Mouse (Mus musculus) natural killer cell, adult 2 months (primary cell): ENCODE data around the gene Actb.

Experiments
- DNase-seq, 2 experiments: peaks; one replicate each; pipeline ENCODE4 v3.0.0; 2022; ENCODE audit warnings: low spot score in 2 of 2

Actb gene

GRCm38 (mm10) chr5:142879318-142880175 lies 27.0 kb downstream of the Actb start:
- DNase-seq = peak; percentile 67 to 80

GRCm38 (mm10) chr5:142878570-142878969 lies 28.0 kb downstream of the Actb start:
- DNase-seq = no peak

- DNase-seq = peak; percentile 71 to 85
Measured at GRCm38 (mm10) chr5:142877337-142878280, 28.9 kb downstream of the Actb start.

GRCm38 (mm10) chr5:142876896-142877295 lies 29.7 kb downstream of the Actb start:
- DNase-seq = no peak

GRCm38 (mm10) chr5:142875513-142875905 lies 31.0 kb downstream of the Actb start:
- DNase-seq = no peak

GRCm38 (mm10) chr5:142874791-142875512 lies 31.6 kb downstream of the Actb start:
- no peak for DNase-seq

- no peak for DNase-seq
Measured at GRCm38 (mm10) chr5:142873718-142874117, 32.8 kb downstream of the Actb start.

- DNase-seq = no peak
Measured at GRCm38 (mm10) chr5:142871765-142872164, 34.8 kb downstream of the Actb start.

- no peak for DNase-seq
Measured at GRCm38 (mm10) chr5:142869463-142869862, 37.1 kb downstream of the Actb start.

- no peak for DNase-seq
Measured at GRCm38 (mm10) chr5:142857763-142858229, 48.8 kb downstream of the Actb start.

GRCm38 (mm10) chr5:142856408-142856807 lies 50.1 kb downstream of the Actb start:
- DNase-seq = no peak

GRCm38 (mm10) chr5:142854877-142855276 lies 51.7 kb downstream of the Actb start:
- no peak for DNase-seq

GRCm38 (mm10) chr5:142853585-142853984 lies 53.0 kb downstream of the Actb start:
- no peak for DNase-seq
